Mouse (Mus musculus): ENCODE data around the gene Prr19. TPM values are rescaled to one million over a fixed set of nuclear protein-coding genes. Genes with fewer than 3 reads are reported as not detected.
A peak's percentile ranks its signal among the peaks of the same experiment; 100 is the strongest.

Gene Prr19
- total and polyA plus RNA-seq, 2 experiments from 2014 or later, result not detected

- Histone ChIP-seq H3K36me3 (replicated peaks; ENCODE audit: control insufficient read depth, insufficient read depth, low read length) (peaks cover 89% of the 10 kb centered on the region), H3K4me1 (ENCODE audit: control insufficient read depth, insufficient read depth) (no peaks in the 10 kb centered on the region), H3K27ac (ENCODE audit: low read depth) (no peak overlapping the region), H3K4me2 (ENCODE audit: low read depth, low read length) (no peak overlapping the region), H3K4me3 (ENCODE audit: low read depth, low read length) (no peak overlapping the region), H3K9ac (replicated peaks; ENCODE audit: low read depth, low read length) (no peak overlapping the region), H3K27me3 (ENCODE audit: control insufficient read depth, insufficient read depth, low read length) (no peaks in the 10 kb centered on the region), H3K9me3 (replicated peaks; ENCODE audit: control insufficient read depth, low read length) (no peaks in the 10 kb centered on the region)
- 86% methylated on average over 1 of the region's 1 CpGs for WGBS
- DNase-seq (ENCODE audit: low spot score) (no peak), ATAC-seq (ENCODE audit: insufficient read depth, low read depth) (no peak)
- TF ChIP-seq CTCF (IDR thresholded peaks at IDR 0.05; ENCODE audit: low read depth) (no peak), EP300 (IDR thresholded peaks at IDR 0.05; ENCODE audit: low read depth) (no peak)
Measured at GRCm38 (mm10) chr7:25290463-25290862, 10.7 kb upstream of the Prr19 start.

- Histone ChIP-seq H3K4me1 (ENCODE audit: control insufficient read depth, insufficient read depth) (no peaks in the 10 kb centered on the region), H3K27me3 (ENCODE audit: control insufficient read depth, insufficient read depth, low read length) (no peaks in the 10 kb centered on the region), H3K4me2 (ENCODE audit: low read depth, low read length) (no peak overlapping the region), H3K27ac (ENCODE audit: low read depth) (no peak overlapping the region), H3K4me3 (ENCODE audit: low read depth, low read length) (no peak overlapping the region), H3K9ac (replicated peaks; ENCODE audit: low read depth, low read length) (no peak overlapping the region), H3K9me3 (replicated peaks; ENCODE audit: control insufficient read depth, low read length) (no peaks in the 10 kb centered on the region), H3K36me3 (replicated peaks; ENCODE audit: control insufficient read depth, insufficient read depth, low read length) (peaks cover 85% of the 10 kb centered on the region)
- WGBS, result 73% methylated on average over 2 of the region's 2 CpGs
- TF ChIP-seq EP300 (IDR thresholded peaks at IDR 0.05; ENCODE audit: low read depth), result no peak
- TF ChIP-seq CTCF (IDR thresholded peaks at IDR 0.05; ENCODE audit: low read depth), result no peak
- DNase-seq (ENCODE audit: low spot score) (no peak), ATAC-seq (ENCODE audit: insufficient read depth, low read depth) (peak; percentile 19; the same call in 1 of the 2 replicates)
Measured at GRCm38 (mm10) chr7:25290911-25291310, 10.3 kb upstream of the Prr19 start.

GRCm38 (mm10) chr7:25292107-25292506, 9.1 kb upstream of the Prr19 start:
- no peak for DNase-seq (ENCODE audit: low spot score)
- H3K4me3 ChIP-seq (ENCODE audit: low read depth, low read length), result no peak overlapping the region
- H3K4me2 ChIP-seq (ENCODE audit: low read depth, low read length), result no peak overlapping the region
- no peak overlapping the region for H3K9ac ChIP-seq (replicated peaks; ENCODE audit: low read depth, low read length)
- H3K9me3 ChIP-seq (replicated peaks; ENCODE audit: control insufficient read depth, low read length), result no peaks in the 10 kb centered on the region
- H3K27ac ChIP-seq (ENCODE audit: low read depth), result no peak overlapping the region
- TF ChIP-seq CTCF (IDR thresholded peaks at IDR 0.05; ENCODE audit: low read depth) (no peak), EP300 (IDR thresholded peaks at IDR 0.05; ENCODE audit: low read depth) (no peak)
- H3K27me3 ChIP-seq (ENCODE audit: control insufficient read depth, insufficient read depth, low read length), result no peaks in the 10 kb centered on the region
- 60% methylated on average over 7 of the region's 7 CpGs for WGBS
- H3K36me3 ChIP-seq (replicated peaks; ENCODE audit: control insufficient read depth, insufficient read depth, low read length), result peaks cover 73% of the 10 kb centered on the region
- no peak for ATAC-seq (ENCODE audit: insufficient read depth, low read depth)
- peaks cover 3% of the 10 kb centered on the region; the same call in 1 of the 2 replicates for H3K4me1 ChIP-seq (ENCODE audit: control insufficient read depth, insufficient read depth)

GRCm38 (mm10) chr7:25293191-25293739, 7.9 kb upstream of the Prr19 start:
- no peak overlapping the region for H3K27ac ChIP-seq (ENCODE audit: low read depth)
- no peaks in the 10 kb centered on the region for H3K9me3 ChIP-seq (replicated peaks; ENCODE audit: control insufficient read depth, low read length)
- peaks cover 61% of the 10 kb centered on the region for H3K36me3 ChIP-seq (replicated peaks; ENCODE audit: control insufficient read depth, insufficient read depth, low read length)
- no peaks in the 10 kb centered on the region for H3K27me3 ChIP-seq (ENCODE audit: control insufficient read depth, insufficient read depth, low read length)
- H3K9ac ChIP-seq (replicated peaks; ENCODE audit: low read depth, low read length), result no peak overlapping the region
- no peak for ATAC-seq (ENCODE audit: insufficient read depth, low read depth)
- DNase-seq (ENCODE audit: low spot score), result no peak
- no peak overlapping the region for H3K4me3 ChIP-seq (ENCODE audit: low read depth, low read length)
- no peak for TF ChIP-seq EP300 (IDR thresholded peaks at IDR 0.05; ENCODE audit: low read depth)
- no peak overlapping the region for H3K4me2 ChIP-seq (ENCODE audit: low read depth, low read length)
- 64% methylated on average over 10 of the region's 10 CpGs for WGBS
- peaks cover 3% of the 10 kb centered on the region; the same call in 1 of the 2 replicates for H3K4me1 ChIP-seq (ENCODE audit: control insufficient read depth, insufficient read depth)

- no peaks in the 10 kb centered on the region for H3K27me3 ChIP-seq (ENCODE audit: control insufficient read depth, insufficient read depth, low read length)
- no peak overlapping the region for H3K9ac ChIP-seq (replicated peaks; ENCODE audit: low read depth, low read length)
- H3K4me2 ChIP-seq (ENCODE audit: low read depth, low read length), result no peak overlapping the region
- no peak overlapping the region for H3K4me3 ChIP-seq (ENCODE audit: low read depth, low read length)
- no peak for TF ChIP-seq CTCF (IDR thresholded peaks at IDR 0.05; ENCODE audit: low read depth)
- no peak for TF ChIP-seq EP300 (IDR thresholded peaks at IDR 0.05; ENCODE audit: low read depth)
- ATAC-seq (ENCODE audit: insufficient read depth, low read depth), result no peak
- H3K9me3 ChIP-seq (replicated peaks; ENCODE audit: control insufficient read depth, low read length), result no peaks in the 10 kb centered on the region
- peaks cover 49% of the 10 kb centered on the region for H3K36me3 ChIP-seq (replicated peaks; ENCODE audit: control insufficient read depth, insufficient read depth, low read length)
- DNase-seq (ENCODE audit: low spot score), result no peak
- H3K4me1 ChIP-seq (ENCODE audit: control insufficient read depth, insufficient read depth), result peaks cover 3% of the 10 kb centered on the region; the same call in 1 of the 2 replicates
- WGBS, result 89% methylated on average over 4 of the region's 4 CpGs
- no peak overlapping the region for H3K27ac ChIP-seq (ENCODE audit: low read depth)
Measured at GRCm38 (mm10) chr7:25294495-25294894, 6.7 kb upstream of the Prr19 start.
